Mouse (Mus musculus) adrenal gland (tissue): ENCODE measurements at regions not wholly inside any gene's neighbourhood (a gene's known extent, or its start where the extent isn't known, plus 50 kb on each side); places are given as distances from the start of the nearest gene placed in this dataset.
"Not testable (repeated sequence)": the region's sequence is repeated elsewhere in the genome, so short reads cannot be mapped to it uniquely, and the experiment has no call there.

ENCODE experiments used
- intact Hi-C: fragments of 180-260 bp; cut with DNase I; formaldehyde crosslinking; loops from one replicate; pipeline ENCODE4 v1.15.1; 2025
- microRNA-seq, 2 experiments: library from miRNA; unstranded; fragments of <30 nt; microRNA quantifications; one replicate each; pipeline ENCODE4; 2019

- intact Hi-C loops = no loop called here
Measured at GRCm38 (mm10) chr17:27290311-27290710, 86.0 kb upstream of the Lemd2 start.

GRCm38 (mm10) chr17:27289804-27290203, 85.5 kb upstream of the Lemd2 start:
- intact Hi-C loops = not testable (repeated sequence)

DNA sequence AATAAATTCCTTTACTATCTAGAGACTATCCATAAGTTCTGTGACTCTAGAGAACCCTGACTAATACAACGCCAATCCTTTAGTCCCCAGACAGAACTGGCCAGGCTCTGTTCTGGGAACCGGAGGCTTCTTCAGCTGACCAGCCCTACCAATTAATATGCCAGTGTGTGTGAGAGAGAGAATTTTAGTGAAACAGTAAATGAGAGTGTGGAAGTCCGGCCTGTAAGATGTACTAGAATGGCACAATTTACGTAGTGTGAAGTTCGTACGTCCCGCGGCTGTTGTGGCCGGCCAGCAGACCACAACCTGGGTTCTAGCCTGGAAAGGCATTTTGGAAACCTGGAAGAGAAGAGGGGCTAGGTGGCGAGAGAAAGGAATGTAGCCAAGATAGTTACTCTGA, 83.7 kb upstream of the Lemd2 start:
- intact Hi-C loops = not testable (repeated sequence)

DNA sequence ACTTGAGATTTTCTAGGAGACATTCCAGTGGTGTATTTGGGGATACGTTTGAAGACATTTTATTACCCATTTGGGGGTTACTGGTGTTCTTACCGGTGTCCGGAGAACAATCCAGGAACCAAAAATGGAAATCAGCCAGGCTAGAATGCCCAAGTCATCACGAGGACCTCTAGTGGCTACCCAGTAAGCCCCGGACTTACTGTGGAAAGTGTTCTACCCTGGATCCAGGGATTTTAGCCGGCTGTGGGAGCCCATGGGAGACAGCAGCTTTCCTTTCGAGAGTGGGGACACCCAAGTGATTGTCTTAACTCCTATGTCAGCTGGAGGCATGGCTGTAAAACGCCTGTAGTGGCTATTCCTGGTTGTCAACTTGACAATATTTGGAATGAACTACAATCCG, 77.0 kb upstream of the Lemd2 start:
- intact Hi-C loops = no loop called here

DNA sequence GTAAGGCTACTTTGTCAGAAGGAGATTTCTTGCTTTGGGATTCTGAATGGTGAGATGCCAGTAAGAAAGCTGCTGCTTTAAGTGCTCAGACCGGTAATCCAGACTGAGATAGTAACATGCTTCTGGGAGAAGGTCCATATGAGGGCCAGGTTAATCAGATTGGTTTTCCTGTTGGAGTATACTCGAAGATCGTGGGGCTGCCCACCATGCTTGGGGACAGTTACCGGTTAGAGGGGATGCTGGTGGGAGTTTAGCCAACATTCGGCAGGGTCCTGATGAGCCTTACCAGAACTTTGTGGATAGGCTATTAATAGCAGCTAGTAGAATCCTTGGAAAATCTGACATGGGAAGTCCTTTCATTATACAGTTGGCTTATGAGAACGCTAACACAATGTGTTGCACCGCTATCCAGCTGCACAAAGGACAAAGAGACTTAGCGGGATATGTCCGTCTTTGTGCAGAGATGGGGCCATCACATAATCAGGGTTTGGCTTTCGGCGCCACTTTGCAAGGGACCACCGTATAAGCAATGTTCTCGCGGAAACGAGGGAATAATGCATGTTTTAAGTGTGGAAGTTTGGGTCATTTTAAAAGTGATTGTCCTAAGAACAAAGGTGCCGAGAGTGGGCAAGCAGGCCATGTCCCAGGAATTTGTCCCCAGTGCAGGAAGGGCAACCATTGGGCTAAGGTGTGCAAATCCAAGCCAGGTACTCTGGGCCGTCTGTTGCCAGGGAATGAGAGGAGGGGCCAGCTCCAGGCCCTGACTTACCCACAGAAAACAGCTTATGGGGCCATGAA, 75.4 kb upstream of the Lemd2 start:
- intact Hi-C loops = not testable (repeated sequence)

DNA sequence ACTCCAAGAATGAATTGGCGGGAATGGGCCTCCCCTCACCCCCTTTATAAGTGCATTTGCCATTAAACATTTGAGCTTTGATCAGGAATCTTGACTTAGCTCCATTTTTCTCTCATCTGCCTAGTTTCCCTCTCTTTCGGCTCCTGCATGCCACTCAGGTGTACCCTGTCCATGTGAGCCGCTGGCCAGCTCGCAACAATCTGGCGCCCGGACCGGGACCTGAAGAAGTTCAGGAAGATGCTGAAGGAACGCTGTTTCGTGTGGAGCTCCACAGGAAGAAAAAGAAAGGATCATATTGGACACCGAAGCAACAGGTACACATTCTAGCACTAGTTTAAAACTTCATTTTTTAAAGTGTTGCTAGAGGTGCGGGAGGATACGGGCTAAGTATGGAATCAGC, 73.5 kb upstream of the Lemd2 start:
- intact Hi-C loops = not testable (repeated sequence)

DNA sequence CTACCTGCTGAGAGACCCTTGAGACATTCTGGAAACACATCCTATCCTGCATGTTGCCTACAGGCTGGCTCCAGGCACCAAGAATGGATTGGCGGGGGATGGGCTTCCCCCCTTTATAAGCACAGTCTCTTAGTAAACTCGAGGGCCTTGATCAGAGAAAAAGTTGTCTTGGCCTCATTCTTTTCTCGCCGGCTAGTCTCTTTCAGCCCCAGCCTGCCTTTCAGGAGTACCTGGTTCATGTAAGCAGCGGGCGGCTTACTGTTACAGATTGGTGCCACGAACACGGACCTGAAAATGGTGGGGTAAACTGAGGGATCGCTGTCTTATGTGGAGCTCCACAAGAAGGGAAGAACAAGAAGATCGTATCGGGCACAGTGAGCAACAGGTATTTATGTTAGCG, 67.5 kb upstream of the Lemd2 start:
- intact Hi-C loops = loop anchor here (2.0 kb wide), 1 partner anchor 25 kb away; no protein-coding TSS in a partner anchor

DNA sequence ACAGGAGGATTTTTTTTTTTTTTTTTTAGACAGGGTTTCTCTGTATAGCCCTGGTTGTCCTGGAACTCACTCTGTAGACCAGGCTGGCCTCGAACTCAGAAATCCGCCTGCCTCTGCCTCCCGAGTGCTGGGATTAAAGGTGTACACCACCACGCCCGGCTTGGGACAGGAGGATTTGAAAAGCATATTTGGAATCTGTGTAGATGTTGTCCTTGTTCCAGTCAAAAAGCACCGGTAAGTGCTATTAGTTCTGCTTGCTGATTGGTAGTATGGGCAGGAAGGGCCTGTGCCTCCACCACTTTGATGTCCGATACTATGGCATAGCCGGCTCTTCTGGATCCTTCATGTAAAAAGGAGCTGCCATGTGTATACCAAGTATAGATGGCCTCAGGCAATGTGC, 66.5 kb upstream of the Lemd2 start:
- intact Hi-C loops = loop anchor here (2.0 kb wide), 1 partner anchor 26 kb away; no protein-coding TSS in a partner anchor

DNA sequence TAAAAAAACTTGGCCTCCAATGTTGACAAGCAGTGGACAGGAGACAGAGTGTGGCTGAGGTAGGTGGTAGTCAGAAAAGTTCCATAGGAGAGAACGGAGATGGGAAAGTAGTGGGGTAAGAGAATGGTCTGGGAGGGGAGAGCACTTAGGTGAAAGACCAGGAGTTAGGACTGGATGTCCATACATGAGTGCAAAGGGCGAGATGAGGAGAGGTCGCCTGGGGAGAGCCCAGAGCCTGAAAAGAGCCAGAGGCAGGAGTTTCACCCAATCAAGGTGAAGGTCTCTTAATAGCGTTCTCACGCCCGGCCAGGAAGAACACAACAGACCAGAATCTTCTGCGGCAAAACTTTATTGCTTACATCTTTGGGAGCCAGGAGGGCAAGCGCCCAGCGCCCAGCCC, 60.3 kb upstream of the Lemd2 start:
- intact Hi-C loops = not testable (repeated sequence)

DNA sequence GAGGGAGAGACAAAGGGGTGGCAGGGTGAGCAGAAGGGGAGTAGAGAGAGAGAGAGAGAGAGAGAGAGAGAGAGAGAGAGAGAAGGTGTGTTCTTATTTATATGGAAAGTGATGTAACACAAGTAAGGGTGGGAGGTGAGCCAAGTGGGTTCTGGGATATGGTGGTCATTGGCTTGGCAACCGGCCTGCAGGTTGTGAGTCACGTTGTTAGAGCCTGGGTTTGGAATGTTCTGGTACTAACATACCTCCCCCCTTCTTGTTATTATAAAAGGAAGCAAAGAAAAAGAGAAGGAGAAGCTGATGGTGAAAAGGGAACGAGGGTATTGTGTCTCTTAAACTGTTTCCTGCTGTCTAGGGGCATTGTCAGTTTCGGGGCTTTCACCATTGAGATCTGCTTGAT, 58.3 kb upstream of the Lemd2 start:
- intact Hi-C loops = no loop called here

- intact Hi-C loops = no loop called here
Measured at GRCm38 (mm10) chr17:27261981-27262380, 57.7 kb upstream of the Lemd2 start.

- intact Hi-C loops = no loop called here
Measured at GRCm38 (mm10) chr17:27261251-27261650, 57.0 kb upstream of the Lemd2 start.

- intact Hi-C loops = no loop called here
Measured at GRCm38 (mm10) chr17:27260116-27260515, 55.8 kb upstream of the Lemd2 start.

- intact Hi-C loops = no loop called here
Measured at GRCm38 (mm10) chr17:27257345-27257744, 53.1 kb upstream of the Lemd2 start.

DNA sequence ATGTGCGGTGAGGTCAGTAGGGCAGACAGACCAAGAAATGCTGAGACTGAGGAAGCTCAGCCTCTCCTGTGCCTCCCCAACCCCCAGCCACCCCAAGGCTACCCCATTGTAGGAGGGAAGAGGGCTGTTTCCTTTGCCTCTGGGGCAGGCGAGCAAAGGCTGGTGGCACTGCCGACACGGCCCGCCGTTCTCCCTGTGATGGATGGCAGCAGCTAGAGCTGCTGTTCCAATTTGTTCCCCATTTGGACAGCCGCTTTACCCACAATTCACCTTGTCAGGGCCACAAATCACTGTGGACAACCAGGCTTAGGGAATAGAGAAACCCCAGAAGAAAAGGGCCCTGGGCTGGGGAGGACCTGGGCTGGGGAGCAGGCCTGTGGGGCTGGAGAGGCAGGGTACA, 51.5 kb upstream of the Lemd2 start:
- intact Hi-C loops = no loop called here

Small RNA genes lying in the stretch of these regions (microRNA-seq; reads per million reads assigned to microRNA genes)
- 0 reads per million in 2 experiments for gene Mir7214
- 0 reads per million in 2 experiments for gene Mir7216
- gene Mir7217 = 0 reads per million in 2 experiments
- 0 reads per million in 2 experiments for gene Mir7218
